Mouse (Mus musculus) bone marrow, adult 2 months (tissue): ENCODE results near the gene Bmp2k.

Experiments
- CTCF ChIP-seq: fragments of 200-500 bp; IDR thresholded peaks from 2 replicates; pipeline ENCODE4 v1.5.1; 2011; ENCODE audit warnings: low read length, control low read depth; ENCODE audit not compliant: control insufficient read depth, insufficient read depth
- POLR2A ChIP-seq: fragments of 200-500 bp; IDR thresholded peaks from 2 replicates; pipeline ENCODE4 v1.6.1; 2011; ENCODE audit warnings: low read depth, mild to moderate bottlenecking, control low read depth, low read length, borderline replicate concordance; ENCODE audit not compliant: control insufficient read depth

DNA sequence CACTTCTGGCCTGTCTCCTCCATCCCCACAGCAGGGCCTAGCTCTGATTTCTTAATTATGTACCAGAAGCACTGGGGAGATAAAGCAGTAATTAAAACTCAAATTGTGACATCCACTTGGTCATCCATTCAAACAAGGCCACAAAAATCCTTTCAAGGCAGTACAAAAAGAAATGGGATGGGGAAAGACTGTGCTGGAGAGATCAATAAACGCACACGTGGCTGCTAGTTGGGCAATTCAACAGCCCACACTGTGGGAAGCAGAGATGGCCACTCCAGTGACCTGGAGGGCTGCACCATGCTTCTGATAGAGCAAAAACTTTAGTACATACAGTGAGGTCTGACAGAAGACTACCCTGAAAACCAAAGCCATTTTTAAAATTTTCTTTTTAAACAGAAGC is 112.6 kb downstream of the Bmp2k start:
- TF ChIP-seq POLR2A (no peak), CTCF (no peak)
